Mouse (Mus musculus) limb, embryonic 13.5 days (tissue): Measurements from ENCODE around the gene Drp2. TPM values are rescaled to one million over a fixed set of nuclear protein-coding genes. Genes with fewer than 3 reads are reported as not detected.

Experiments used
- ATAC-seq: fragments of 200-750 bp; cut with Nextera tagmentation; 2 replicates; pipeline ENCODE4 v1.8.0; 2017; ENCODE audit warnings: low read depth, moderate number of reproducible peaks, moderate TSS enrichment; ENCODE audit not compliant: low FRiP score
- H3K27ac ChIP-seq: fragments of 300-500 bp; sonication (generic); 2 replicates; pipeline ENCODE4 v1.5.1; 2015; ENCODE audit warnings: inconsistent platforms, mild to moderate bottlenecking, moderate library complexity
- H3K27me3 ChIP-seq: fragments of 300-500 bp; sonication (generic); 2 replicates; pipeline ENCODE4 v1.6.1; 2015; ENCODE audit warnings: mild to moderate bottlenecking, inconsistent platforms
- H3K36me3 ChIP-seq: fragments of 300-500 bp; sonication (generic); 2 replicates; pipeline ENCODE4 v1.6.1; 2015; ENCODE audit warnings: inconsistent platforms, mild to moderate bottlenecking, moderate library complexity
- H3K4me1 ChIP-seq: fragments of 300-500 bp; sonication (generic); 2 replicates; pipeline ENCODE4 v1.6.1; 2015; ENCODE audit warnings: inconsistent platforms
- H3K4me2 ChIP-seq: fragments of 300-500 bp; sonication (generic); replicated peaks from 2 replicates; pipeline ENCODE4 v1.6.1; 2015; ENCODE audit warnings: inconsistent platforms, mild to moderate bottlenecking, moderate library complexity
- H3K4me3 ChIP-seq: fragments of 300-500 bp; sonication (generic); 2 replicates; pipeline ENCODE4 v1.5.1; 2015; ENCODE audit warnings: moderate library complexity, mild to moderate bottlenecking, inconsistent platforms
- H3K9ac ChIP-seq: fragments of 300-500 bp; sonication (generic); 2 replicates; pipeline ENCODE4 v1.6.1; 2015; ENCODE audit warnings: mild to moderate bottlenecking, inconsistent platforms
- H3K9me3 ChIP-seq: fragments of 300-500 bp; sonication (generic); 2 replicates; pipeline ENCODE4 v1.6.1; 2016; ENCODE audit warnings: inconsistent platforms
- WGBS: fragments of 180-500 bp; shearing (Covaris S2); methylation state at CpG from one replicate; pipeline ENCODE4 v1.1.7; 2015; 5-methylcytosine and 5-hydroxymethylcytosine counted together
- polyA plus RNA-seq: library from polyadenylated mRNA; unstranded; fragments of >200 nt; fragmentation: Nextera tagmentation; extraction: Ambion mirVana; gene quantifications from 2 replicates; pipeline ENCODE4 v1.2.1, GENCODE M21; 2015

Drp2 gene
- 4.2 and 4.6 TPM in 2 replicates for polyA plus RNA-seq

- no peak; the same call in 1 of the 2 replicates for ATAC-seq
- Histone ChIP-seq H3K27me3 (peaks cover 16% of the 10 kb centered on the region; the same call in 1 of the 2 replicates), H3K9ac (peak within 1 kb of the TSS; percentile 53), H3K27ac (no peak within 1 kb of the TSS), H3K9me3 (no peaks in the 10 kb centered on the region), H3K36me3 (no peaks in the 10 kb centered on the region), H3K4me1 (no peaks in the 10 kb centered on the region), H3K4me2 (peak within 1 kb of the TSS; percentile 64), H3K4me3 (peak within 1 kb of the TSS; percentile 40)
- WGBS: 28% methylated on average over 15 of the region's 15 CpGs
Measured at GRCm38 (mm10) chrX:134403863-134404583, at the start of gene Drp2. Gene Drp2, plus strand, starts transcription at chrX:134404551.

- H3K9me3 ChIP-seq: no peaks in the 10 kb centered on the region
- no peaks in the 10 kb centered on the region for H3K4me1 ChIP-seq
- 77% methylated on average over 4 of the region's 4 CpGs for WGBS
- no peak overlapping the region for H3K4me2 ChIP-seq
- H3K9ac ChIP-seq: no peak overlapping the region
- no peak for ATAC-seq
- no peaks in the 10 kb centered on the region for H3K27me3 ChIP-seq
- no peak overlapping the region for H3K4me3 ChIP-seq
- H3K27ac ChIP-seq: no peak overlapping the region
- H3K36me3 ChIP-seq: peaks cover 8% of the 10 kb centered on the region; the same call in 1 of the 2 replicates
Measured at GRCm38 (mm10) chrX:134359336-134359735, 45.0 kb upstream of the Drp2 start.

- Histone ChIP-seq H3K36me3 (peaks cover 8% of the 10 kb centered on the region; the same call in 1 of the 2 replicates), H3K27ac (no peak overlapping the region), H3K4me1 (no peaks in the 10 kb centered on the region), H3K4me2 (no peak overlapping the region), H3K27me3 (no peaks in the 10 kb centered on the region), H3K9ac (no peak overlapping the region), H3K9me3 (no peaks in the 10 kb centered on the region), H3K4me3 (no peak overlapping the region)
- 94% methylated on average over 4 of the region's 4 CpGs for WGBS
- no peak for ATAC-seq
Measured at GRCm38 (mm10) chrX:134362156-134362555, 42.2 kb upstream of the Drp2 start.

- no peaks in the 10 kb centered on the region for H3K9me3 ChIP-seq
- no peaks in the 10 kb centered on the region for H3K4me1 ChIP-seq
- no peak for ATAC-seq
- no peak overlapping the region for H3K4me2 ChIP-seq
- H3K9ac ChIP-seq: no peak overlapping the region
- WGBS: 88% methylated on average over 1 of the region's 1 CpGs
- H3K36me3 ChIP-seq: peaks cover 8% of the 10 kb centered on the region; the same call in 1 of the 2 replicates
- H3K27me3 ChIP-seq: no peaks in the 10 kb centered on the region
- H3K4me3 ChIP-seq: no peak overlapping the region
- no peak overlapping the region for H3K27ac ChIP-seq
Measured at GRCm38 (mm10) chrX:134365421-134365820, 38.9 kb upstream of the Drp2 start.

GRCm38 (mm10) chrX:134366547-134366946 lies 37.8 kb upstream of the Drp2 start:
- Histone ChIP-seq H3K4me3 (no peak overlapping the region), H3K27ac (no peak overlapping the region), H3K4me2 (no peak overlapping the region), H3K9me3 (no peaks in the 10 kb centered on the region), H3K9ac (no peak overlapping the region), H3K27me3 (no peaks in the 10 kb centered on the region), H3K36me3 (peaks cover 8% of the 10 kb centered on the region; the same call in 1 of the 2 replicates), H3K4me1 (no peaks in the 10 kb centered on the region)
- 80% methylated on average over 3 of the region's 3 CpGs for WGBS
- no peak for ATAC-seq

- no peaks in the 10 kb centered on the region for H3K9me3 ChIP-seq
- H3K4me2 ChIP-seq: no peak overlapping the region
- no peak overlapping the region for H3K27ac ChIP-seq
- H3K36me3 ChIP-seq: no peaks in the 10 kb centered on the region
- 13% methylated on average over 2 of the region's 2 CpGs for WGBS
- peaks cover 3% of the 10 kb centered on the region; the same call in 1 of the 2 replicates for H3K27me3 ChIP-seq
- ATAC-seq: no peak
- H3K4me1 ChIP-seq: no peaks in the 10 kb centered on the region
- H3K4me3 ChIP-seq: no peak overlapping the region
- no peak overlapping the region for H3K9ac ChIP-seq
Measured at GRCm38 (mm10) chrX:134371279-134371678, 33.1 kb upstream of the Drp2 start.

- H3K36me3 ChIP-seq: no peaks in the 10 kb centered on the region
- H3K4me2 ChIP-seq: no peak overlapping the region
- no peaks in the 10 kb centered on the region for H3K9me3 ChIP-seq
- ATAC-seq: no peak
- H3K9ac ChIP-seq: no peak overlapping the region
- H3K4me3 ChIP-seq: no peak overlapping the region
- WGBS: 24% methylated on average over 1 of the region's 1 CpGs
- peaks cover 3% of the 10 kb centered on the region; the same call in 1 of the 2 replicates for H3K27me3 ChIP-seq
- no peaks in the 10 kb centered on the region for H3K4me1 ChIP-seq
- H3K27ac ChIP-seq: no peak overlapping the region
Measured at GRCm38 (mm10) chrX:134374190-134374589, 30.2 kb upstream of the Drp2 start.

- no peaks in the 10 kb centered on the region for H3K36me3 ChIP-seq
- ATAC-seq: no peak
- H3K4me1 ChIP-seq: no peaks in the 10 kb centered on the region
- peaks cover 8% of the 10 kb centered on the region for H3K27me3 ChIP-seq
- no peak overlapping the region for H3K4me2 ChIP-seq
- no peak overlapping the region for H3K27ac ChIP-seq
- no peak overlapping the region for H3K4me3 ChIP-seq
- H3K9me3 ChIP-seq: no peaks in the 10 kb centered on the region
- 83% methylated on average over 6 of the region's 6 CpGs for WGBS
- H3K9ac ChIP-seq: no peak overlapping the region
Measured at GRCm38 (mm10) chrX:134384896-134385295, 19.5 kb upstream of the Drp2 start.

- Histone ChIP-seq H3K9me3 (no peaks in the 10 kb centered on the region), H3K27ac (no peak overlapping the region), H3K27me3 (peaks cover 9% of the 10 kb centered on the region; the same call in 1 of the 2 replicates), H3K4me2 (no peak overlapping the region), H3K4me1 (no peaks in the 10 kb centered on the region), H3K4me3 (no peak overlapping the region), H3K9ac (no peak overlapping the region), H3K36me3 (no peaks in the 10 kb centered on the region)
- WGBS: 46% methylated on average over 2 of the region's 2 CpGs
- ATAC-seq: no peak
Measured at GRCm38 (mm10) chrX:134398972-134399371, 5.4 kb upstream of the Drp2 start.

GRCm38 (mm10) chrX:134404584-134404955 lies 219 bp downstream of the Drp2 start:
- peaks cover 21% of the 10 kb centered on the region; the same call in 1 of the 2 replicates for H3K27me3 ChIP-seq
- no peaks in the 10 kb centered on the region for H3K4me1 ChIP-seq
- no peak overlapping the region for H3K27ac ChIP-seq
- H3K9me3 ChIP-seq: no peaks in the 10 kb centered on the region
- WGBS: 25% methylated on average over 12 of the region's 14 CpGs
- ATAC-seq: peak; percentile 61; the same call in 1 of the 2 replicates
- peak overlapping the region; percentile 64 for H3K4me2 ChIP-seq
- peak overlapping the region; percentile 53 for H3K9ac ChIP-seq
- H3K4me3 ChIP-seq: peak overlapping the region; percentile 40
- no peaks in the 10 kb centered on the region for H3K36me3 ChIP-seq

GRCm38 (mm10) chrX:134409354-134409900 lies 5.1 kb downstream of the Drp2 start:
- Histone ChIP-seq H3K27ac (no peak overlapping the region), H3K27me3 (peaks cover 10% of the 10 kb centered on the region; the same call in 1 of the 2 replicates), H3K4me3 (no peak overlapping the region), H3K9ac (no peak overlapping the region), H3K4me1 (no peaks in the 10 kb centered on the region), H3K4me2 (no peak overlapping the region), H3K9me3 (no peaks in the 10 kb centered on the region), H3K36me3 (no peaks in the 10 kb centered on the region)
- 88% methylated on average over 6 of the region's 6 CpGs for WGBS
- ATAC-seq: no peak

GRCm38 (mm10) chrX:134412096-134412495 lies 7.7 kb downstream of the Drp2 start:
- H3K9me3 ChIP-seq: no peaks in the 10 kb centered on the region
- no peaks in the 10 kb centered on the region for H3K36me3 ChIP-seq
- H3K27ac ChIP-seq: no peak overlapping the region
- 0 out of 2 replicates have a peak, but pooled peaks cover 7% of the 10 kb centered on the region for H3K27me3 ChIP-seq
- H3K4me2 ChIP-seq: no peak overlapping the region
- no peak for ATAC-seq
- H3K9ac ChIP-seq: no peak overlapping the region
- 94% methylated on average over 1 of the region's 1 CpGs for WGBS
- H3K4me1 ChIP-seq: no peaks in the 10 kb centered on the region
- no peak overlapping the region for H3K4me3 ChIP-seq
